Mouse (Mus musculus) bone marrow macrophage, adult 2 months (primary cell): ENCODE data around the gene Col4a2.

ENCODE experiments used
- CTCF ChIP-seq: IDR thresholded peaks from 2 replicates; pipeline ENCODE4 v1.5.1; 2012; ENCODE audit warnings: low read depth, mild to moderate bottlenecking, low read length, moderate library complexity
- POLR2A ChIP-seq: IDR thresholded peaks from 2 replicates; pipeline ENCODE4 v1.6.1; 2012; ENCODE audit warnings: mild to moderate bottlenecking, low read depth, low read length, borderline replicate concordance

- TF ChIP-seq POLR2A (no peak), CTCF (no peak)
Measured at GRCm38 (mm10) chr8:11423091-11423490, 110.5 kb downstream of the Col4a2 start.
